Mouse (Mus musculus) heart, embryonic 14.5 days (tissue): ENCODE data around the gene Mtch1. TPM values are rescaled to one million over a fixed set of nuclear protein-coding genes. Genes with fewer than 3 reads are reported as not detected.

Experiments used
- ATAC-seq: fragments of 200-750 bp; cut with Nextera tagmentation; 2 replicates; pipeline ENCODE4 v1.8.0; 2017; ENCODE audit warnings: low read depth, moderate TSS enrichment; ENCODE audit not compliant: insufficient number of reproducible peaks, insufficient read depth, low FRiP score
- H3K27ac ChIP-seq, 2 experiments: fragments of 200-500 bp in 1 of 2; fragments of 300-500 bp in 1 of 2; sonication (generic) in 1 of 2; replicated peaks in 1 of 2; 2 replicates each; pipeline ENCODE4 v1.5.1; 2012 to 2014; ENCODE audit warnings: low read depth in 2 of 2, low read length in 2 of 2, control low read depth in 1 of 2, mild to moderate bottlenecking in 1 of 2, mixed read lengths in 1 of 2; ENCODE audit not compliant: control insufficient read depth in 1 of 2, insufficient read depth in 1 of 2
- H3K27me3 ChIP-seq: fragments of 300-500 bp; sonication (generic); 2 replicates; pipeline ENCODE4 v1.6.1; 2014; ENCODE audit warnings: mild to moderate bottlenecking, low read length, control low read depth; ENCODE audit not compliant: control insufficient read depth, insufficient read depth
- H3K36me3 ChIP-seq: fragments of 300-500 bp; sonication (generic); 2 replicates; pipeline ENCODE4 v1.6.1; 2014; ENCODE audit warnings: mild to moderate bottlenecking, control low read depth, low read length, mixed read lengths; ENCODE audit not compliant: control insufficient read depth, insufficient read depth
- H3K4me1 ChIP-seq, 2 experiments: fragments of 200-500 bp in 1 of 2; fragments of 300-500 bp in 1 of 2; sonication (generic) in 1 of 2; 2 replicates each; pipeline ENCODE4 v1.6.1; 2012 to 2014; ENCODE audit warnings: low read length in 2 of 2, control low read depth in 1 of 2, mixed read lengths in 1 of 2; ENCODE audit not compliant: control insufficient read depth in 2 of 2, insufficient read depth in 2 of 2
- H3K4me2 ChIP-seq: fragments of 300-500 bp; sonication (generic); 2 replicates; pipeline ENCODE4 v1.6.1; 2014; ENCODE audit warnings: mild to moderate bottlenecking, low read length
- H3K4me3 ChIP-seq, 2 experiments: fragments of 200-500 bp in 1 of 2; fragments of 300-500 bp in 1 of 2; sonication (generic) in 1 of 2; 2 replicates each; pipeline ENCODE4 v1.5.1; 2012 to 2014; ENCODE audit warnings: low read length in 2 of 2, mild to moderate bottlenecking in 2 of 2, control low read depth in 1 of 2, low read depth in 1 of 2, moderate library complexity in 1 of 2; ENCODE audit not compliant: control insufficient read depth in 1 of 2, insufficient read depth in 1 of 2
- H3K9ac ChIP-seq: fragments of 300-500 bp; sonication (generic); 2 replicates; pipeline ENCODE4 v1.6.1; 2014; ENCODE audit warnings: mild to moderate bottlenecking, low read length
- H3K9me3 ChIP-seq: fragments of 300-500 bp; sonication (generic); 2 replicates; pipeline ENCODE4 v1.6.1; 2016; ENCODE audit warnings: low read length, control low read depth; ENCODE audit not compliant: control insufficient read depth
- WGBS: fragments of 180-500 bp; shearing (Covaris S2); extraction: QIAGEN DNeasy Blood & Tissue Kit; methylation state at CpG from one replicate; pipeline ENCODE4 v1.1.7; 2014; 5-methylcytosine and 5-hydroxymethylcytosine counted together
- polyA plus RNA-seq: library from polyadenylated mRNA; unstranded; fragments of >200 nt; fragmentation: Nextera tagmentation; extraction: Ambion mirVana; gene quantifications from 2 replicates; pipeline ENCODE4 v1.2.1, GENCODE M21; 2014

Mtch1 gene
- polyA plus RNA-seq, 1 experiment from 2014 or later = 368 TPM

GRCm38 (mm10) chr17:29293807-29294605, 53.7 kb downstream of the Mtch1 start:
- no peak overlapping the region for H3K27ac ChIP-seq
- no peaks in the 10 kb centered on the region for H3K9me3 ChIP-seq
- peaks cover 68% of the 10 kb centered on the region for H3K36me3 ChIP-seq
- no peak overlapping the region for H3K4me2 ChIP-seq
- H3K9ac ChIP-seq = no peak overlapping the region
- WGBS = 73% methylated on average over 9 of the region's 9 CpGs
- no peak for ATAC-seq
- H3K4me3 ChIP-seq = no peak overlapping the region
- H3K4me1 ChIP-seq = 0 out of 4 replicates have a peak, but pooled peaks cover 0 to 2% of the 10 kb centered on the region in 2 experiments
- H3K27me3 ChIP-seq = no peaks in the 10 kb centered on the region

- Histone ChIP-seq H3K27me3 (no peaks in the 10 kb centered on the region), H3K4me2 (no peak overlapping the region), H3K4me1 (0 out of 4 replicates have a peak, but pooled peaks cover 0 to 2% of the 10 kb centered on the region in 2 experiments), H3K9me3 (no peaks in the 10 kb centered on the region), H3K9ac (no peak overlapping the region), H3K27ac (no peak overlapping the region), H3K4me3 (no peak overlapping the region), H3K36me3 (peaks cover 57% of the 10 kb centered on the region)
- 83% methylated on average over 3 of the region's 3 CpGs for WGBS
- no peak for ATAC-seq
Measured at GRCm38 (mm10) chr17:29292996-29293395, 54.7 kb downstream of the Mtch1 start.

DNA sequence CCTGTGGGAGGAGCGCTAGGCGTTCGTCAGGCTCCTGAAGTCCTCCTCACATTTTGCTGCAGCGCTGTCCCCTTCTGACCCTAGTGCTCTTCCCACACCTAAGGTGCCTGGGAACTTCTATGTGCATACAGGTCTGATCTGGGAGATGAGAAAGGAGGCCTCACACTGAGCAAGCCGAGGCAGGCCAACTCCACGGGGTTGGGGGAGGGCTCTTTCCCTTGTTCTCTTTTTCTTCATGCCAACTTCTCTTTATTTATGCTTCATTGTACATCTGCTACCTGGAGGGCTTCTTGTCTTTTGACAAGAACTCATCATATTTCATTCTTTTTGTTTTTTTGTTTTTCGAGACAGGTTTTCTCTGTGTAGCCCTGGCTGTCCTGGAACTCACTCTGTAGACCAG, 55.9 kb downstream of the Mtch1 start:
- ATAC-seq = no peak
- H3K9me3 ChIP-seq = no peaks in the 10 kb centered on the region
- H3K36me3 ChIP-seq = peaks cover 46% of the 10 kb centered on the region
- H3K9ac ChIP-seq = no peak overlapping the region
- no peaks in the 10 kb centered on the region for H3K4me1 ChIP-seq
- no peak overlapping the region for H3K4me3 ChIP-seq
- H3K4me2 ChIP-seq = no peak overlapping the region
- 87% methylated on average over 7 of the region's 7 CpGs for WGBS
- no peak overlapping the region for H3K27ac ChIP-seq
- H3K27me3 ChIP-seq = no peaks in the 10 kb centered on the region

- Histone ChIP-seq H3K9ac (no peak overlapping the region), H3K27me3 (no peaks in the 10 kb centered on the region), H3K4me3 (no peak overlapping the region), H3K9me3 (no peaks in the 10 kb centered on the region), H3K4me1 (0 out of 4 replicates have a peak, but pooled peaks cover 0 to 2% of the 10 kb centered on the region in 2 experiments), H3K27ac (no peak overlapping the region), H3K4me2 (no peak overlapping the region), H3K36me3 (peaks cover 30% of the 10 kb centered on the region)
- WGBS = 75% methylated on average over 21 of the region's 21 CpGs
- ATAC-seq = no peak
Measured at GRCm38 (mm10) chr17:29282216-29282952, 65.3 kb downstream of the Mtch1 start.

Other genes starting within 250 kb of the Mtch1 start
- gene Rab44, start 233.8 kb downstream of the Mtch1 start, polyA plus RNA-seq = 0.23 and 0.36 TPM in 2 replicates
- 21.4 and 28.8 TPM in 2 replicates for gene Cpne5, start 109.8 kb downstream of the Mtch1 start, polyA plus RNA-seq
- gene Ppil1, start 83.7 kb downstream of the Mtch1 start, polyA plus RNA-seq = 98.2 and 106 TPM in 2 replicates
- 106 and 112 TPM in 2 replicates for gene BC004004, start 79.1 kb downstream of the Mtch1 start, polyA plus RNA-seq
- 0.77 and 1.1 TPM in 2 replicates for gene Pi16, start 30.3 kb downstream of the Mtch1 start, polyA plus RNA-seq
- gene Fgd2, start 13.0 kb upstream of the Mtch1 start, polyA plus RNA-seq = 2.4 and 2.8 TPM in 2 replicates
- gene Pim1, start 142.8 kb upstream of the Mtch1 start, polyA plus RNA-seq = 14.1 and 16.5 TPM in 2 replicates
- gene Gm17657, start 201.7 kb upstream of the Mtch1 start, polyA plus RNA-seq = not detected in 2 replicates
- 8.1 and 10.2 TPM in 2 replicates for gene Tbc1d22b, start 201.9 kb upstream of the Mtch1 start, polyA plus RNA-seq
- 0.41 TPM in 1 of 2 replicates, not detected in the other for gene Tmem217, start 204.5 kb upstream of the Mtch1 start, polyA plus RNA-seq